Mouse (Mus musculus) CH12.LX (cell line): ENCODE results near the gene Gcnt1. TPM values are rescaled to one million over a fixed set of nuclear protein-coding genes. Genes with fewer than 3 reads are reported as not detected.

Experiments
- DNase-seq: peaks from one replicate; pipeline ENCODE4 v3.0.0-alpha.2; 2013; ENCODE audit errors: extremely low read depth
- H3K27ac ChIP-seq: 2 replicates; pipeline ENCODE4 v1.5.1; 2012; ENCODE audit warnings: low read depth, mild to moderate bottlenecking, control low read depth, moderate library complexity; ENCODE audit not compliant: insufficient read depth
- H3K27me3 ChIP-seq: replicated peaks from 2 replicates; pipeline ENCODE3; 2012; ENCODE audit warnings: inconsistent platforms
- H3K36me3 ChIP-seq, 2 experiments: replicated peaks in 1 of 2; 2 replicates each; pipeline versions ENCODE3 to v1.6.1; 2012; ENCODE audit warnings: inconsistent platforms in 1 of 2, low read length in 1 of 2, mild to moderate bottlenecking in 1 of 2, mixed read lengths in 1 of 2, moderate library complexity in 1 of 2; ENCODE audit not compliant: control insufficient read depth in 1 of 2, insufficient read depth in 1 of 2
- H3K4me1 ChIP-seq, 2 experiments: 2 replicates each; pipeline ENCODE4 v1.6.1; 2012; ENCODE audit warnings: inconsistent platforms in 1 of 2, moderate library complexity in 1 of 2; ENCODE audit not compliant: insufficient read depth in 2 of 2, control insufficient read depth in 1 of 2
- H3K4me2 ChIP-seq: 2 replicates; pipeline ENCODE4 v1.6.1; 2012; ENCODE audit warnings: low read depth, mild to moderate bottlenecking, control low read depth; ENCODE audit not compliant: poor library complexity, insufficient read depth, severe bottlenecking
- H3K4me3 ChIP-seq, 3 experiments: fragments of 150-350 bp in 1 of 3; sonication (generic) in 1 of 3; replicated peaks in 1 of 3; 2 replicates each; pipeline versions ENCODE3 to v1.5.1; 2011 to 2012; ENCODE audit warnings: low read depth in 2 of 3, low read length in 2 of 3, mild to moderate bottlenecking in 2 of 3, moderate library complexity in 2 of 3, control low read depth in 1 of 3, improper control_type of control experiment in 1 of 3, inconsistent platforms in 1 of 3, mixed read lengths in 1 of 3; ENCODE audit not compliant: poor library complexity in 1 of 3
- H3K79me2 ChIP-seq: replicated peaks from 2 replicates; pipeline ENCODE4 v1.6.1; 2012; ENCODE audit warnings: mild to moderate bottlenecking, moderate library complexity; ENCODE audit not compliant: control insufficient read depth, poor library complexity, insufficient read depth, severe bottlenecking; ENCODE audit errors: extremely low read depth
- H3K9ac ChIP-seq: 2 replicates; pipeline ENCODE4 v1.6.1; 2012; ENCODE audit warnings: low read depth, mild to moderate bottlenecking, control low read depth, moderate library complexity; ENCODE audit not compliant: insufficient read depth
- H3K9me3 ChIP-seq: replicated peaks from 2 replicates; pipeline ENCODE3; 2012; ENCODE audit warnings: low read length, inconsistent platforms, mixed read lengths
- BHLHE40 ChIP-seq: IDR thresholded peaks from 2 replicates; pipeline ENCODE4 v1.6.1; 2011; ENCODE audit warnings: mild to moderate bottlenecking, low read depth, low read length, improper control_type of control experiment
- CHD2 ChIP-seq: IDR thresholded peaks from 2 replicates; pipeline ENCODE4 v1.6.1; 2011; ENCODE audit warnings: low read length, improper control_type of control experiment
- E2F4 ChIP-seq: IDR thresholded peaks from 2 replicates; pipeline ENCODE4 v1.6.1; 2011; ENCODE audit warnings: low read depth, low read length, improper control_type of control experiment; ENCODE audit not compliant: insufficient replicate concordance
- ELF1 ChIP-seq: IDR thresholded peaks from 2 replicates; pipeline ENCODE4 v1.6.1; 2014; ENCODE audit warnings: low read depth, mild to moderate bottlenecking, inconsistent platforms, low read length, improper control_type of control experiment
- EP300 ChIP-seq: IDR thresholded peaks from 2 replicates; pipeline ENCODE4 v1.6.1; 2011; ENCODE audit warnings: low read length, improper control_type of control experiment
- GABPA ChIP-seq: IDR thresholded peaks from 2 replicates; pipeline ENCODE4 v1.6.1; 2012; ENCODE audit warnings: low read depth, low read length, improper control_type of control experiment, inconsistent platforms; ENCODE audit not compliant: insufficient replicate concordance
- HCFC1 ChIP-seq: IDR thresholded peaks from 2 replicates; pipeline ENCODE4 v1.6.1; 2012; ENCODE audit warnings: low read depth, mild to moderate bottlenecking, inconsistent platforms, low read length, improper control_type of control experiment
- IRF4 ChIP-seq: IDR thresholded peaks from 2 replicates; pipeline ENCODE4 v1.6.1; 2014; ENCODE audit warnings: low read depth, mild to moderate bottlenecking, inconsistent platforms, low read length, improper control_type of control experiment
- JUN ChIP-seq: IDR thresholded peaks from 2 replicates; pipeline ENCODE4 v1.6.1; 2011; ENCODE audit warnings: low read depth, mild to moderate bottlenecking, low read length, improper control_type of control experiment, moderate library complexity; ENCODE audit not compliant: insufficient read depth
- MAFK ChIP-seq: IDR thresholded peaks from 2 replicates; pipeline ENCODE4 v1.6.1; 2011; ENCODE audit warnings: low read length, improper control_type of control experiment; ENCODE audit not compliant: insufficient replicate concordance
- MAX ChIP-seq: IDR thresholded peaks from 2 replicates; pipeline ENCODE4 v1.6.1; 2011; ENCODE audit warnings: low read length, improper control_type of control experiment
- MAZ ChIP-seq: IDR thresholded peaks from 2 replicates; pipeline ENCODE4 v1.6.1; 2012; ENCODE audit warnings: low read depth, mild to moderate bottlenecking, inconsistent platforms, low read length, improper control_type of control experiment, moderate library complexity
- MEF2A ChIP-seq: IDR thresholded peaks from 2 replicates; pipeline ENCODE4 v1.6.1; 2014; ENCODE audit warnings: low read depth, mild to moderate bottlenecking, inconsistent platforms, low read length, improper control_type of control experiment, borderline replicate concordance
- MXI1 ChIP-seq: IDR thresholded peaks from 2 replicates; pipeline ENCODE4 v1.6.1; 2011; ENCODE audit warnings: mild to moderate bottlenecking, low read depth, low read length, improper control_type of control experiment
- MYC ChIP-seq: IDR thresholded peaks from 2 replicates; pipeline ENCODE4 v1.6.1; 2011; ENCODE audit warnings: low read depth, mild to moderate bottlenecking, improper control_type of control experiment, low read length
- NRF1 ChIP-seq: IDR thresholded peaks from 2 replicates; pipeline ENCODE4 v1.6.1; 2014; ENCODE audit warnings: low read depth, mild to moderate bottlenecking, inconsistent platforms, low read length, improper control_type of control experiment, moderate library complexity
- PAX5 ChIP-seq: IDR thresholded peaks from 2 replicates; pipeline ENCODE4 v1.6.1; 2012; ENCODE audit warnings: low read length, inconsistent platforms, mixed read lengths
- POLR2AphosphoS2 ChIP-seq: IDR thresholded peaks from 2 replicates; pipeline ENCODE4 v1.6.1; 2011; ENCODE audit warnings: low read depth, low read length, improper control_type of control experiment
- RAD21 ChIP-seq: IDR thresholded peaks from 2 replicates; pipeline ENCODE4 v1.6.1; 2011; ENCODE audit warnings: low read depth, mild to moderate bottlenecking, low read length, improper control_type of control experiment, moderate library complexity
- RCOR1 ChIP-seq: conservative IDR thresholded peaks from 2 replicates; pipeline ENCODE4 v1.6.1; 2012; ENCODE audit warnings: low read depth, mild to moderate bottlenecking, inconsistent platforms, low read length, improper control_type of control experiment
- SIN3A ChIP-seq: IDR thresholded peaks from 2 replicates; pipeline ENCODE4 v1.6.1; 2012; ENCODE audit warnings: low read length, improper control_type of control experiment, inconsistent platforms
- SMC3 ChIP-seq: IDR thresholded peaks from 2 replicates; pipeline ENCODE4 v1.6.1; 2011; ENCODE audit warnings: low read depth, low read length, improper control_type of control experiment
- TCF12 ChIP-seq: IDR thresholded peaks from 2 replicates; pipeline ENCODE4 v1.6.1; 2014; ENCODE audit warnings: low read depth, mild to moderate bottlenecking, inconsistent platforms, low read length, improper control_type of control experiment
- USF2 ChIP-seq: conservative IDR thresholded peaks from 2 replicates; pipeline ENCODE4 v1.6.1; 2011; ENCODE audit warnings: low read depth, low read length, improper control_type of control experiment
- ZC3H11A ChIP-seq: IDR thresholded peaks from 2 replicates; pipeline ENCODE4 v1.6.1; 2012; ENCODE audit warnings: low read depth, mild to moderate bottlenecking, inconsistent platforms, low read length, improper control_type of control experiment
- ZKSCAN1 ChIP-seq: IDR thresholded peaks from 2 replicates; pipeline ENCODE4 v1.6.1; 2012; ENCODE audit warnings: low read depth, inconsistent platforms, low read length, improper control_type of control experiment, borderline replicate concordance
- dilution Hi-C: fragments of 300-500 bp; cut with MboI; formaldehyde crosslinking; loops from 2 replicates; pipeline ENCODE4 v1.14.3; 2020; ENCODE audit warnings: low sequenced_read_pairs; ENCODE audit not compliant: extremely low pct_unique_long_range_greater_than_20kb, extremely low pct_ligation_motif_present
- in situ Hi-C: fragments of 300-500 bp; cut with MboI; formaldehyde crosslinking; loops from 3 replicates; pipeline ENCODE4 v1.14.3; 2019; ENCODE audit warnings: low sequenced_read_pairs, low pct_ligation_motif_present, low pct_unique_long_range_greater_than_20kb, mixed read lengths
- polyA plus RNA-seq: library from polyadenylated mRNA; unstranded; fragments of >175 nt; gene quantifications from 2 replicates; pipeline ENCODE4 v1.2.1, GENCODE M21; 2012; ENCODE audit warnings: low read depth; ENCODE audit not compliant: insufficient read length
- total RNA-seq, 2 experiments: library from RNA; depleted of rRNA; stranded (reverse); fragments of 300-350 nt in 1 of 2; fragments of >200 nt in 1 of 2; gene quantifications; 2 replicates each; pipeline ENCODE4 v1.2.3; 2012 to 2014

Gcnt1 gene
- total and polyA plus RNA-seq, 3 experiments, result 4.2 to 7.6 (median 6.6) TPM

DNA sequence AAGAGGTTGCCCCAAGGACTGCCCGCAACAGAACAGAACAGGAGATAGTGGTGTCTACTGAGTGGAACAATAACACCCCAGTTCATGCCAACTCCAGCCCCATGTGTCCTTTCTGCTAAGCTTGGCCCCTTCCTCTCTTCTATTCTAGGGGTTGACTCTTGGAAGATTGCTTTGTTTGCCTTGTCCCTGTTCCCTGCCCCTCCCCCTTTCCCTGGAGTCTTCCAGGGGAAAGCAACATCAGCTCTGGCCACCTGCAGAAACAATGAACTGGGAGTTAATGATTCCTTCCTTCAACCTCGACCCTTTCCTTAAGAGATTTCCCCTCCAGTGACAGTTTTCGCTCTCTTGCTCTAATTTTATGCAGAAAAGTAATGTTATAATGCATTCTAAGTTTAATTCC, 15.3 kb downstream of the Gcnt1 start:
- peaks cover 2 to 38% of the 10 kb centered on the region in 2 experiments; a peak in 3 of 4 replicates for H3K4me1 ChIP-seq
- TF ChIP-seq ZKSCAN1 (no peak), BHLHE40 (no peak), ZC3H11A (no peak), RCOR1 (no peak), E2F4 (no peak), JUN (no peak), SIN3A (no peak), PAX5 (no peak), CHD2 (no peak), MYC (no peak), IRF4 (no peak), MXI1 (no peak), GABPA (no peak), USF2 (no peak), NRF1 (no peak), ELF1 (no peak), SMC3 (no peak), RAD21 (no peak), TCF12 (no peak)
- no peaks in the 10 kb centered on the region for H3K27me3 ChIP-seq
- no peak overlapping the region for H3K4me3 ChIP-seq
- no peak for DNase-seq
- H3K27ac ChIP-seq, result no peak overlapping the region
- H3K9me3 ChIP-seq, result no peaks in the 10 kb centered on the region
- in situ Hi-C loops, result no loop called here
- H3K79me2 ChIP-seq, result no peaks in the 10 kb centered on the region
- no peak overlapping the region for H3K4me2 ChIP-seq
- dilution Hi-C loops, result no loop called here
- peaks cover 0 to 6% of the 10 kb centered on the region in 2 experiments for H3K36me3 ChIP-seq
- H3K9ac ChIP-seq, result no peak overlapping the region

DNA sequence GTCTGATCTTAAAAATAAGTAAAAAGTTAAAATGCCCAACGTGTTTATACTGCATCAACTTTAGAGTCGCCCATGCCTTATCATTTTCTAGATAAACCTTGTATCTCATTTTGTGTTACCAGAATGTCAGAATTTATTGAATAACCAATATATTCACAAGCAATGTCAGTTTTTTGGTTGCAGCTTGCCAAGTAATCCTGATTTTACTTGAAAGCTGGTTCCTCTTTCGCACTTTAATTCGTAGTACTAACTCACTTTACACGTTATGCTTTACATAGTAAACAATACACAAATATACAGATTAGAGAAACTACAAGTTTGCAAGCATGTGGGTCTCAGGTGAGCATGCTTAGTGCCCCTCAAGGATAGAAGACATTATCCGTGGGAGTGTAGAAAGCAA, 15.7 kb downstream of the Gcnt1 start:
- DNase-seq, result no peak
- Histone ChIP-seq H3K4me3 (no peak overlapping the region), H3K9me3 (no peaks in the 10 kb centered on the region)
- in situ Hi-C loops, result no loop called here
- dilution Hi-C loops, result no loop called here
- no peak for TF ChIP-seq MAZ
- TF ChIP-seq POLR2AphosphoS2, result no peak
- no peak for TF ChIP-seq MYC
- no peak for TF ChIP-seq RAD21
- TF ChIP-seq SIN3A, result no peak
- TF ChIP-seq USF2, result no peak
- no peak for TF ChIP-seq HCFC1
- no peak for TF ChIP-seq MAX
- no peak for TF ChIP-seq MEF2A
- no peak for TF ChIP-seq MAFK
- no peak for TF ChIP-seq ZKSCAN1
- TF ChIP-seq JUN, result no peak
- TF ChIP-seq EP300, result no peak
- TF ChIP-seq ZC3H11A, result no peak
- TF ChIP-seq, all 38 proteins: peak for 0
- Histone ChIP-seq H3K4me2 (no peak overlapping the region), H3K27ac (no peak overlapping the region), H3K27me3 (no peaks in the 10 kb centered on the region), H3K36me3 (peaks cover 0 to 6% of the 10 kb centered on the region in 2 experiments), H3K9ac (no peak overlapping the region), H3K4me1 (peaks cover 2 to 39% of the 10 kb centered on the region in 2 experiments; a peak in 3 of 4 replicates), H3K79me2 (no peaks in the 10 kb centered on the region)
